In genomic region chr9:49365763-49366162, GRCm38 (mm10) we compare ENCODE assay signal across 10 mouse cellular contexts. TPM values are rescaled to one million over a fixed set of nuclear protein-coding genes. Genes with fewer than 3 reads are reported as not detected.
DNase-seq lines count a peak whose midpoint lies in the region; ATAC-seq and TF ChIP-seq lines count a peak whose summit lies in the region.
"Had no signal": no experiment of that assay in that cellular context is flagged by ENCODE, and none has a peak within 500 bp of the region (broad histone marks: within the 10 kb centered on the region; RNA-seq: fewer than 3 reads in every experiment).

No protein-coding gene starts in this region.

- H3K9me3 ChIP-seq in hindbrain, embryonic 10.5 days, result no peaks in the 10 kb centered on the region
- H3K9me3 ChIP-seq in hindbrain, embryonic 13.5 days, result no peaks in the 10 kb centered on the region
- H3K9me3 ChIP-seq: heart, embryonic 12.5 days had no signal

- 22% methylated on average over 5 of the region's 5 CpGs for WGBS in hindbrain, embryonic 10.5 days
- WGBS in hindbrain, embryonic 13.5 days, result 20% methylated on average over 5 of the region's 5 CpGs
- WGBS in liver, adult 2 months, result 6% methylated on average over 5 of the region's 5 CpGs

- H3K36me3 ChIP-seq in hindbrain, embryonic 10.5 days, result no peaks in the 10 kb centered on the region
- H3K36me3 ChIP-seq in hindbrain, embryonic 13.5 days, result no peaks in the 10 kb centered on the region
- H3K36me3 ChIP-seq in liver, adult 2 months (ENCODE audit: control insufficient read depth, insufficient read depth, low read length), result no peaks in the 10 kb centered on the region
- H3K36me3 ChIP-seq: heart, embryonic 12.5 days had no signal

- no peak for TF ChIP-seq POLR2A in liver, adult 2 months (IDR thresholded peaks at IDR 0.05; ENCODE audit: extremely low read depth, insufficient read depth, low read length)

- no peak overlapping the region for H3K9ac ChIP-seq in hindbrain, embryonic 13.5 days
- H3K9ac ChIP-seq in liver, adult 2 months (ENCODE audit: low read depth, low read length), result no peak overlapping the region
- H3K9ac ChIP-seq: heart, embryonic 12.5 days had no signal

- no peak overlapping the region for H3K4me3 ChIP-seq in hindbrain, embryonic 10.5 days
- no peak overlapping the region for H3K4me3 ChIP-seq in hindbrain, embryonic 13.5 days
- H3K4me3 ChIP-seq in liver, adult 2 months (ENCODE audit: insufficient read depth, low read depth, low read length), result no peak overlapping the region
- H3K4me3 ChIP-seq: heart, embryonic 12.5 days had no signal

- H3K27me3 ChIP-seq in hindbrain, embryonic 10.5 days (ENCODE audit: insufficient read depth, poor library complexity, severe bottlenecking), result no peaks in the 10 kb centered on the region
- no peaks in the 10 kb centered on the region for H3K27me3 ChIP-seq in hindbrain, embryonic 13.5 days
- no peaks in the 10 kb centered on the region for H3K27me3 ChIP-seq in liver, adult 2 months (ENCODE audit: control insufficient read depth, insufficient read depth, low read length)
- H3K27me3 ChIP-seq: heart, embryonic 12.5 days had no signal

- no peak overlapping the region for H3K4me2 ChIP-seq in hindbrain, embryonic 13.5 days
- H3K4me2 ChIP-seq: heart, embryonic 12.5 days had no signal

- H3K4me1 ChIP-seq in hindbrain, embryonic 10.5 days (replicated peaks), result peaks cover 14% of the 10 kb centered on the region; the same call in 1 of the 2 replicates
- peaks cover 4% of the 10 kb centered on the region; the same call in 1 of the 2 replicates for H3K4me1 ChIP-seq in hindbrain, embryonic 13.5 days (replicated peaks)
- H3K4me1 ChIP-seq in liver, adult 2 months (ENCODE audit: control insufficient read depth, insufficient read depth, low read length), result no peaks in the 10 kb centered on the region
- H3K4me1 ChIP-seq: heart, embryonic 12.5 days had no signal

- ATAC-seq in hindbrain, embryonic 13.5 days (ENCODE audit: low FRiP score), result no peak

- DNase-seq in hindbrain, embryonic 10.5 days (ENCODE audit: low spot score), result peak; percentile 29
- peak; percentile 49 for DNase-seq in WW6 (ENCODE audit: low read depth, low spot score)
- DNase-seq in liver, adult 2 months (ENCODE audit: extremely low read depth, low read depth, low spot score), result peak; percentile 83
- DNase-seq in lung, postnatal 36 days, result peak; percentile 64
- no peak for DNase-seq in ovary, adult 18-20 months (ENCODE audit: low spot score)
- no peak for DNase-seq in layer of hippocampus, adult 9-11 months
- no peak for DNase-seq in frontal cortex, postnatal 14 days (ENCODE audit: low spot score in 2 of 2)
- DNase-seq: left cerebral cortex, postnatal 4 days had no signal

- no peaks in the 10 kb centered on the region for H3K79me2 ChIP-seq in liver, adult 2 months (ENCODE audit: control insufficient read depth, insufficient read depth, low read length)

- TF ChIP-seq CTCF in liver, adult 2 months (IDR thresholded peaks at IDR 0.05; ENCODE audit: low read depth, low read length), result no peak

- no peak overlapping the region for H3K27ac ChIP-seq in hindbrain, embryonic 10.5 days
- H3K27ac ChIP-seq in hindbrain, embryonic 13.5 days, result no peak overlapping the region
- no peak overlapping the region for H3K27ac ChIP-seq in liver, adult 2 months (replicated peaks; ENCODE audit: insufficient read depth, low read depth, low read length)

RNA-seq across cellular contexts. Expression of gene Drd2, which starts 25.3 kb away (rescaled TPM):
- polyA plus RNA-seq in hindbrain, embryonic 10.5 days (2016; fragmentation: Nextera tagmentation; extraction: Ambion mirVana), result 1.2 and 1.3 TPM in 2 replicates
- polyA plus RNA-seq in hindbrain, embryonic 13.5 days (2015; fragmentation: Nextera tagmentation; extraction: Ambion mirVana), result 2.5 and 3.0 TPM in 2 replicates
- not detected in 2 replicates for total RNA-seq in liver, adult 2 months (2014; rRNA removed)
- polyA plus RNA-seq in liver, adult 2 months (2012; rRNA removed), result not detected in 2 replicates
- polyA plus RNA-seq: heart, embryonic 12.5 days had no signal

Comparison
In these comparisons a context has a peak if more than half of its experiments do, and no peak if none do; other contexts are left out.
1. DNase-seq: peak in hindbrain, embryonic 10.5 days (single experiment), WW6 (single experiment), liver, adult 2 months (single experiment) and lung, postnatal 36 days (single experiment); none in ovary, adult 18-20 months (single experiment), layer of hippocampus, adult 9-11 months (single experiment) and frontal cortex, postnatal 14 days (0 of 2).